Mouse (Mus musculus): ENCODE results near the gene Kera.

Kera gene

DNA sequence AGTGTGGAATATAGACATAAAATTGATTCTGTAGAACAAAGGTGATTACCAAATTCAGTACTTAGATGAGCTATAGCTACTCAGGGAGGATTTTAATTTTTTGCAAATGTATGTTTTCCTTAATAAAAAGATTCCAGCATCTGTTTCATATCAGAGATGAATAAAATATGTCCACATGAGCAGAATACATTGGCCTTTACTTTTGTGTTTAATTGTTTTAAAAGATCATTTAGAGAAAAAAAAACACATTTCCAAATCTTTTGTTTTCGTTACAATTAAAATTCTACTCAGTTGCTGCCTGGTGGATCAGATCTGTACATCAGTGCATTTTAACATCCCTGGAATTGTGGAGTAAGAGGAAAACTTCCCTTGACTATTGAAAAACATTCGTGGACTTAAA is at the start of gene Kera:
TSS of gene Kera (plus strand) at position 301 of the 400 bp plus-strand sequence.
- no peak for DNase-seq

- DNase-seq: no peak
Measured at GRCm38 (mm10) chr10:97564957-97565856, 41.5 kb upstream of the Kera start, which contains the start of gene Lum. Gene Lum (plus strand): TSS chr10:97565128.

GRCm38 (mm10) chr10:97567489-97568135 is 39.1 kb upstream of the Kera start:
- DNase-seq: peak; percentile 16

GRCm38 (mm10) chr10:97582543-97583231 is 24.0 kb upstream of the Kera start:
- DNase-seq: no peak

DNA sequence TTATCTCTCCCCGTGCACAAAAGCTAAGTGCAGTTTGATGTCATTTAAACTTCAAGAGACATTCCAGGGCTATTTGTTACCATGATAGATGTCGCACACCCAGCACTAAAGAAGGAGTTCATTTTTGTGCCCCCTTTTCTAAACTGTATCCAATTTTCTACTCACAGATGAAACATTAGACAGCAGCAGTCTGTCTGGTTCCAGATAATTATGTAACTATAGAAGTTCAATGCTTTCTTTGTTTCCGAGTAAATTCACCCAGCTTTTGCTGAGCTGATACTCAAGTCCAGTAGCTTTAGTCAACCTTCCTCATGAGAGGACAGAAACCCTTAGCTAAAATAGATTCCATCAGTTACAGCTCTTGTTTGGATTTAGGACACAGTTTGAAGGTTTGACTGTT is 22.5 kb upstream of the Kera start:
- DNase-seq: no peak

GRCm38 (mm10) chr10:97587159-97587558 is 19.5 kb upstream of the Kera start:
- peak; percentile 26 for DNase-seq

DNA sequence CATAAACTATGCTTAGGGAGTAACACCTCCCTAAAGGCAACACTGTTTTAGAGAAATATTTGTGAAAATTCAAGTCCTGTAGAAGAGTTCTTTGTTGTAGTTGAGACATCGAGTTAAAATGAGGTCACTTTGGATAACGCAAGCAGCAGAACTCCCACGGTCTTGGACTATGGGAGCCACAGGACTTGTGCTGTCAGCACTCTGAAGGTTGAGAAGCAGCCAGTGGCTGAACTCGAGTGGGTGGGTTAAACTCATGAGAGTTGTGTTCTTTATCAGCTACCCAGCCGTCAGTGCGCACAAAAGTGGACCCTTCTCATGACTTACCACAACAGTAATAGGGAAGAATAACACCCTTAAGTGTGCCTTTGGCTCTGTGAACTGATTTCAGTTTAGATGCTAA is 17.1 kb upstream of the Kera start:
- no peak for DNase-seq

GRCm38 (mm10) chr10:97591036-97591435 is 15.6 kb upstream of the Kera start:
- DNase-seq: no peak

- no peak for DNase-seq
Measured at GRCm38 (mm10) chr10:97591685-97592084, 15.0 kb upstream of the Kera start.

- DNase-seq: no peak
Measured at GRCm38 (mm10) chr10:97595680-97596079, 11.0 kb upstream of the Kera start.

DNA sequence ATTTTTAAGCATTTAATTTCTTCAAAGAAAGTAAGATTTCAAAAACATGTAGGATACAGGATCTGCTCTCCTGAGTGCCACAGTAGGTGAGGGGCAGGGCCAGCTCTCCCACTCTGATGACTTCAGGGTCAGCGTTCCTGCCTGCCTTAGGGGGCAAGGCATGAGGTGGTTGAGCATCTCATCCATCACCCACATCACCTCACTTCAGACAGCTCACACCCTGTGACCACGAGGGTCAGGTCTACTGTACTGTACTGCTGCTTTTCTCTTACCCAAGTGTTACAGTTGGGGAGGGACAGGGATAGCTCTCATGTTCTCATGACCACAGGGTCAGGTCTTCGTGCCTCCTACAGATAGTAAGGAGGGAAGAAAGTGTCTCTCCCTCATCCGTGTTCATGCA is 4.9 kb upstream of the Kera start:
- no peak for DNase-seq

DNA sequence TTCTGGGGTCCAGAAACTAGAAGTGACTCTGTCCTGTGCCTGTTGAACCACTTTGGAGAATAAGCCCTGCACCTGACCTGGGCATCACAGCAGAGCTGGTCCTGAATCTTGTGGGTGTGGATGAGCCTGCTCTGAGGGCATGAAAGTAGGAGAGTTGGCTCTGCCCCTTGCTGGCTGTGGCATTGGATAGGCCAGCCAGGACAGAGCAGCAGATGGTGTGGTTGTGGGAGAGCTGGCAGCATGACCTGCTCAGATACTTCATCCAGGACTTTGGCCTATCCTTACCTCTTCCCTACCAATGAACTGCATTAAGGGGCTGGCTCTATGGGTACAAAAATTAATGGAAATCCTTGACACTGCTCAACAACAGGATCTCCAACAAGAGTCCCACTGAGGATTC is 3.4 kb upstream of the Kera start:
- no peak for DNase-seq

- DNase-seq: no peak
Measured at GRCm38 (mm10) chr10:97622328-97622727, 15.6 kb downstream of the Kera start.

GRCm38 (mm10) chr10:97624381-97624780 is 17.7 kb downstream of the Kera start:
- no peak for DNase-seq

- DNase-seq: no peak
Measured at GRCm38 (mm10) chr10:97625116-97625515, 18.4 kb downstream of the Kera start.

GRCm38 (mm10) chr10:97626543-97626942 is 19.9 kb downstream of the Kera start:
- no peak for DNase-seq

DNA sequence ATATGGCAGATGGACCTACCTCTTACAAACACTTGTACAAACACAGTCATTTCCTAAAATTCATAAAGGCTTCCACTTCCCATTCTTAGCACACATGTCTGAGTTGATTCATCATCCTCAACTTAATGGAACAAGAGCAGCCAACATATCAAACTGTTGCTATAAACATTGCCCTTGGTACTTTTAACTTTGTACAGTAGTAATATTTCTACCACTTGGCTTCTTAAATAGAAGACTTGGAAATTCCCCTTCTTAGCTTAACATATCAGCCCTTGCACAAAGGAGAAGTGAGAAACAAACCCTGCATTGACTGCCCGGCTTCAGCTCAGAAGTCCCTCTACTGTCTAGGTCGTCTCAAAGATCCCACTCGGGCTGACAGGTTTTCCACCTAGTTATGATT is 24.4 kb downstream of the Kera start:
- no peak for DNase-seq

GRCm38 (mm10) chr10:97641926-97642325 is 35.2 kb downstream of the Kera start:
- no peak for DNase-seq

GRCm38 (mm10) chr10:97643768-97644167 is 37.1 kb downstream of the Kera start, which contains the start of gene Epyc:
Gene Epyc (plus strand): TSS chr10:97644068.
- DNase-seq: no peak

DNA sequence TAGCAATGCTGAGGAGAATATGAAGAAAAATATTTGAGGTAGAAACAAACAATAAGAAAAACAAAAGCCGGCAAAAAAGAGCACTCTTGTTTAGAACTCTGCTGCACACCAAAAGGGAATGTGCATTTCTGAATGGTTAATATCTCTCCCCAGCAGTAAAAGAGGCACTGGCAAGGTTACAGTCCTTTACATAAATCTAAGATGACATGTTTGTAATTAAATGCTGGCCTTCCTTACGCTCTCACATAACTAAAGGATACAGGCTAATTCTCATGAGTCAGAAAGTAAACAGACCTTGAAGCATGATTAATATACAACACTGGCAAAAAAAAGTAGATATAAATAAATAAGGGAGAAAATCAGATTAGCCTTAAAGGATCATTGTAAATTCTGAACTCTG is 43.7 kb downstream of the Kera start:
- no peak for DNase-seq

- no peak for DNase-seq
Measured at GRCm38 (mm10) chr10:97659489-97659888, 52.8 kb downstream of the Kera start.

Measured in lung, postnatal 14 days (tissue).